Mouse (Mus musculus) layer of hippocampus, adult 2 months (tissue): ENCODE measurements around the gene Slc38a10. TPM values are rescaled to one million over a fixed set of nuclear protein-coding genes. Genes with fewer than 3 reads are reported as not detected.
A peak's percentile ranks its signal among the peaks of the same experiment; 100 is the strongest.

Experiments
- DNase-seq, 2 experiments: peaks; one replicate each; pipeline ENCODE4 v3.0.0; 2022; ENCODE audit warnings: low spot score in 2 of 2
- H3K27ac ChIP-seq: fragments of 200-600 bp; 2 replicates; pipeline ENCODE4 v1.8.1; 2022
- H3K4me3 ChIP-seq: fragments of 200-600 bp; 2 replicates; pipeline ENCODE4 v1.8.1; 2022; ENCODE audit warnings: mild to moderate bottlenecking
- CTCF ChIP-seq: fragments of 200-600 bp; conservative IDR thresholded peaks from 2 replicates; pipeline ENCODE4 v1.8.1; 2022; ENCODE audit warnings: antibody characterized with exemption, mild to moderate bottlenecking, moderate library complexity
- microRNA-seq, 2 experiments: library from miRNA; unstranded; fragments of <30 nt; microRNA quantifications; one replicate each; pipeline ENCODE4 v1.2.0; 2021
- total RNA-seq, 2 experiments: library from RNA; stranded (reverse); gene quantifications; 2 replicates each; pipeline ENCODE4 v1.2.3; 2021

The Slc38a10 gene
- total RNA-seq, 2 experiments from 2014 or later, result 86.1 to 86.5 TPM

GRCm38 (mm10) chr11:120071065-120071464, 80.1 kb downstream of the Slc38a10 start:
- Histone ChIP-seq H3K4me3 (no peak overlapping the region), H3K27ac (no peak overlapping the region)
- DNase-seq, result no peak
- TF ChIP-seq CTCF, result no peak

GRCm38 (mm10) chr11:120070286-120070930, 80.7 kb downstream of the Slc38a10 start:
- no peak overlapping the region for H3K27ac ChIP-seq
- no peak for TF ChIP-seq CTCF

GRCm38 (mm10) chr11:120069261-120069660, 81.9 kb downstream of the Slc38a10 start:
- TF ChIP-seq CTCF, result no peak
- no peak for DNase-seq
- no peak overlapping the region for H3K4me3 ChIP-seq
- no peak overlapping the region for H3K27ac ChIP-seq

More at GRCm38 (mm10) chr11:120070286-120070930, 80.7 kb downstream of the Slc38a10 start:
- no peak overlapping the region for H3K4me3 ChIP-seq
- DNase-seq, result no peak

- peak; percentile 45 for TF ChIP-seq CTCF
- Histone ChIP-seq H3K27ac (no peak overlapping the region), H3K4me3 (no peak overlapping the region)
- DNase-seq, result no peak
Measured at GRCm38 (mm10) chr11:120067834-120068233, 83.3 kb downstream of the Slc38a10 start.

GRCm38 (mm10) chr11:120065291-120065690, 85.9 kb downstream of the Slc38a10 start:
- Histone ChIP-seq H3K4me3 (no peak overlapping the region), H3K27ac (no peak overlapping the region)
- peak in 1 of 2 experiments; percentile 56 for DNase-seq
- TF ChIP-seq CTCF, result peak; percentile 95

- no peak for DNase-seq
- Histone ChIP-seq H3K27ac (no peak overlapping the region), H3K4me3 (no peak overlapping the region)
- no peak for TF ChIP-seq CTCF
Measured at GRCm38 (mm10) chr11:120064668-120065040, 86.5 kb downstream of the Slc38a10 start.

GRCm38 (mm10) chr11:120064006-120064667, 87.0 kb downstream of the Slc38a10 start:
- H3K27ac ChIP-seq, result no peak overlapping the region
- no peak for TF ChIP-seq CTCF
- H3K4me3 ChIP-seq, result no peak overlapping the region
- no peak for DNase-seq

- no peak for DNase-seq
- no peak overlapping the region for H3K4me3 ChIP-seq
- H3K27ac ChIP-seq, result no peak overlapping the region
- TF ChIP-seq CTCF, result no peak
Measured at GRCm38 (mm10) chr11:120063326-120063725, 87.8 kb downstream of the Slc38a10 start.

- H3K27ac ChIP-seq, result no peak overlapping the region
- no peak for DNase-seq
- no peak for TF ChIP-seq CTCF
- no peak overlapping the region for H3K4me3 ChIP-seq
Measured at GRCm38 (mm10) chr11:120060634-120061033, 90.5 kb downstream of the Slc38a10 start.

- no peak for DNase-seq
- Histone ChIP-seq H3K4me3 (no peak overlapping the region), H3K27ac (no peak overlapping the region)
- TF ChIP-seq CTCF, result no peak
Measured at GRCm38 (mm10) chr11:120055953-120056732, 95.0 kb downstream of the Slc38a10 start.

Small RNAs within 50 kb of the gene (microRNA-seq; reads per million reads assigned to microRNA genes)
- gene Gm25948, result 0 reads per million in 2 experiments

Other genes starting within 250 kb of the Slc38a10 start
- 10 to 100 TPM; 34.7 to 45.9 TPM for gene Chmp6, start 237.9 kb downstream of the Slc38a10 start, total RNA-seq
- 100 to 1,000 TPM; 244 to 257 TPM for gene Baiap2, start 208.6 kb downstream of the Slc38a10 start, total RNA-seq
- 100 to 1,000 TPM; 196 to 207 TPM for gene Aatk, start 104.2 kb downstream of the Slc38a10 start, total RNA-seq
- 10 to 100 TPM; 35.6 to 37.0 TPM for gene Cep131, start 64.5 kb downstream of the Slc38a10 start, total RNA-seq
- gene Tepsin, start 52.6 kb downstream of the Slc38a10 start, total RNA-seq, result 10 to 100 TPM; 16.3 to 17.1 TPM
- 10 to 100 TPM; 35.2 to 46.9 TPM for gene Ndufaf8, start 52.4 kb downstream of the Slc38a10 start, total RNA-seq
- 10 to 100 TPM; 19.9 to 20.7 TPM for gene Bahcc1, start 81.6 kb upstream of the Slc38a10 start, total RNA-seq
- 1,000 to 10,000 TPM; 1,285 to 1,295 TPM for gene Actg1, start 197.2 kb upstream of the Slc38a10 start, total RNA-seq
- gene Fscn2, start 210.2 kb upstream of the Slc38a10 start, total RNA-seq, result 1 to 10 TPM in 1 of 2 experiments, under 1 TPM in 1; 0.69 to 1.1 TPM
- gene Faap100, start 227.4 kb upstream of the Slc38a10 start, total RNA-seq, result 10 to 100 TPM; 17.7 to 19.5 TPM